Mouse (Mus musculus): Measurements from ENCODE around the gene Mrps16. TPM values are rescaled to one million over a fixed set of nuclear protein-coding genes. Genes with fewer than 3 reads are reported as not detected.

The Mrps16 gene
- total RNA-seq (2015; ENCODE audit: low replicate concordance) (9.2 and 20.2 TPM in 2 replicates), total RNA-seq (2017; ENCODE audit: low replicate concordance) (6.9 and 15.9 TPM in 2 replicates)

- peak; percentile 94 for ATAC-seq (replicated peaks; ENCODE audit: low FRiP score, poor library complexity, severe bottlenecking)
Observed at GRCm38 (mm10) chr14:20393205-20393913, at the start of gene Mrps16. Gene Mrps16, minus strand, starts transcription at chr14:20393634.

- no peak for ATAC-seq (replicated peaks; ENCODE audit: low FRiP score, poor library complexity, severe bottlenecking)
Observed at GRCm38 (mm10) chr14:20442252-20442651, 48.8 kb upstream of the Mrps16 start.

DNA sequence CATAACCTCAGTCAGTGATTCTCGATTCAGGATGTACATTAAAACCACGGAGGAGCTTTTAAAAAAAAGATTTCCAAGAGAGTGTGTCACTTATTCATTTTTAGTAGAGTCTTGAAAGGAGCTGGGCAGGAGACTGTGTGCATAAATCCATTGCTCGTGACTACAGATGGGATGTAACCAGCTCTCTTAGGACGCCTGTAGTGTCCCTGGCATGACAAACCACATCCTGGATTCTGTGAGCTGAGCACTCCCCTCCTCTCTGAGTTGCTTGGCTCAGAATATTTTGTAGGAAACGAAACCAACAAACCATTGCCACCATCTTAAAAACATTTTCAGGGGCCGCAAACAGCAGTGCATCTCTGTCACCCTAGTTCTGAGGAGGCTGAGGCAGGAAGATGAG is 43.5 kb upstream of the Mrps16 start:
- ATAC-seq (replicated peaks; ENCODE audit: low FRiP score, poor library complexity, severe bottlenecking) = no peak

GRCm38 (mm10) chr14:20432420-20432819 is 39.0 kb upstream of the Mrps16 start:
- no peak for ATAC-seq (replicated peaks; ENCODE audit: low FRiP score, poor library complexity, severe bottlenecking)

- no peak for ATAC-seq (replicated peaks; ENCODE audit: low FRiP score, poor library complexity, severe bottlenecking)
Observed at GRCm38 (mm10) chr14:20431726-20432125, 38.3 kb upstream of the Mrps16 start.

GRCm38 (mm10) chr14:20429833-20430232 is 36.4 kb upstream of the Mrps16 start:
- no peak for ATAC-seq (replicated peaks; ENCODE audit: low FRiP score, poor library complexity, severe bottlenecking)

- ATAC-seq (replicated peaks; ENCODE audit: low FRiP score, poor library complexity, severe bottlenecking) = no peak
Observed at GRCm38 (mm10) chr14:20428593-20428992, 35.2 kb upstream of the Mrps16 start.

DNA sequence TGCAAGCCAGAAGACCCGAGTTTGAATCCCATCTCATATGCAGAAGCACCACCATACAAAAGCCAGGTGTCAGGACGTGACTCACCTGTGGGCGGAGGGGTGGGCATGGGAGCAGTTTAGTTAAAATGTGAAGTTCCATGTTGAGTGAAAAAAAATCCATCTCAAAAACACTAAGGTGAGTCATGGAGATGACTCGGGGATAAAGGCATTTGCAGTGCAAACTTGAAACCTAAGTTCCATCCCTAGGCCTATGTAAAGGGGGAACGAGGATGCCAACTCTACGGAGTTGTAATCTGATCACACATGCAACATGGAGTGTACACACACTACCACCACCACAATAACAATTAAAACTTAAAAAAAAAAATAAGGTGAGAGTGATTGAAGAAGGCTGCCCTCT is 29.6 kb upstream of the Mrps16 start:
- no peak for ATAC-seq (replicated peaks; ENCODE audit: low FRiP score, poor library complexity, severe bottlenecking)

- no peak for ATAC-seq (replicated peaks; ENCODE audit: low FRiP score, poor library complexity, severe bottlenecking)
Observed at GRCm38 (mm10) chr14:20422257-20422656, 28.8 kb upstream of the Mrps16 start.

GRCm38 (mm10) chr14:20400071-20400470 is 6.6 kb upstream of the Mrps16 start:
- peak; percentile 86 for ATAC-seq (replicated peaks; ENCODE audit: low FRiP score, poor library complexity, severe bottlenecking)

- ATAC-seq (replicated peaks; ENCODE audit: low FRiP score, poor library complexity, severe bottlenecking) = no peak
Observed at GRCm38 (mm10) chr14:20398864-20399263, 5.4 kb upstream of the Mrps16 start.

DNA sequence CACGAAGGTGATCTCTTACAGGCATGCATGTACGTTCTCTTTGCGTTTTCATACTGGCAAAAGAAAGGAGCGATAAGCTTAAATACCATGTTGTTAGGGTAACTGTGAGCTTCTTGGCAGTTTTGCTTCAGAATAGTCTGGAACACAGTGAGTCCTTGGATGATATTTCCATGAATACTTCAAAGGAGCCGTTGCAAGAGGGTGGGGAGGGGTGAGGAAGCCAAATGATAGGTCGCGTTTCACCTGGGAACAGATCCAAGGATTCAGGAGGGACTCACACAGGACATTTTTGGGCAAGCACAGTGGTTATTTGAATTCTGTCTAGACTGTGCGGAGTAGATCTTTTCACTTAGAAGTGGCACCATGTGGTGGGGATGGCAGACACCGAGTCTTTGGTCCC is 3.8 kb upstream of the Mrps16 start:
- ATAC-seq (replicated peaks; ENCODE audit: low FRiP score, poor library complexity, severe bottlenecking) = no peak

DNA sequence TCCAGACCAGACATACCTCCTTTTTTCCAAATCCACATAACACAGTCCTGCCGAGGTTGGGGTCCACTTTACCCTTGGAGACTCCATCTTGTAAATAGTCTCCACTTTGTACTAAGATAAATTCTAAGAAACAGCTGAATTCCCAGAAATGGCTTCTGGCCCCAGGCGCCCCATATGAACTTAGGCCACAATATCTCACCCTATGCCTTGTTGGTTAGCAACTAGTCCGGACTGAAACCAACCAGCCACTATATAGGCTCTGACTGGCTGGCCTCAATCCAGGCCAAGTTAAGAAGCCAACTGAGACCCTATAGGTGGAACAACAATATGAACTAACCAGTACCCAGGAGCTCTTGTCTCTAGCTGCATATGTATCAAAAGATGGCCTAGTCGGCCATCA is 1.1 kb downstream of the Mrps16 start:
- ATAC-seq (replicated peaks; ENCODE audit: low FRiP score, poor library complexity, severe bottlenecking) = no peak

DNA sequence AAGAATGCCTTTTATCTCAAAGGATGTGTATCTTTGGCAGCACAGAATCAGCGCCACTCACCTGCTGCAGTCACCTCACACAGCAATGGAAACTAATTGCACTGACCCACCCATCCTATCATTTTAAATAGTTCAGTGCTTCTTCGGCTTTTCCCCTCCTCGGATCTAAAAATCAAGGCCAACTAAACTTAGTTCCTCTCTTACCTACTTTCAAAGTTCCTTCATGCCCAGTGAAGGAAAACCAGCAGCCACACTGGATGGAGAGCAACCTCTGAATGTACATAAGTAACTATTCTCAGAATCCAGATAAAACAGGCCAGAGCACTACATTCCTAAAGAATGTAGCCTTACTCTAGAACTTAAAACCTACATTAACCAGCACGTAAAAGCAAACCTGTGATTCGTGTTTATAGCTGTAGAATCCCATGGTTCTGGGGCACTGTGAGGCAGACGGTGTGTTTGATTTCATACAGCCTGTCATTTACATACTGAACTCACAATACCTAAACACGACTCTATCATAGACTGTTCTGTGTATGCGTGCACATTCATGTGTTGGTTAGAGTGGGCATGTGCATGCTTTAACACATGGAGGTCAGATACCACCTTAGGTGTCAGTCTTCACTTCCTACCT is 3.9 kb downstream of the Mrps16 start:
- no peak for ATAC-seq (replicated peaks; ENCODE audit: low FRiP score, poor library complexity, severe bottlenecking)

- peak; percentile 73 for ATAC-seq (replicated peaks; ENCODE audit: low FRiP score, poor library complexity, severe bottlenecking)
Observed at GRCm38 (mm10) chr14:20388441-20389129, 4.8 kb downstream of the Mrps16 start, which contains the start of gene Dnajc9. Gene Dnajc9, minus strand, starts transcription at chr14:20388910.

GRCm38 (mm10) chr14:20379753-20380430 is 13.5 kb downstream of the Mrps16 start:
- no peak for ATAC-seq (replicated peaks; ENCODE audit: low FRiP score, poor library complexity, severe bottlenecking)

DNA sequence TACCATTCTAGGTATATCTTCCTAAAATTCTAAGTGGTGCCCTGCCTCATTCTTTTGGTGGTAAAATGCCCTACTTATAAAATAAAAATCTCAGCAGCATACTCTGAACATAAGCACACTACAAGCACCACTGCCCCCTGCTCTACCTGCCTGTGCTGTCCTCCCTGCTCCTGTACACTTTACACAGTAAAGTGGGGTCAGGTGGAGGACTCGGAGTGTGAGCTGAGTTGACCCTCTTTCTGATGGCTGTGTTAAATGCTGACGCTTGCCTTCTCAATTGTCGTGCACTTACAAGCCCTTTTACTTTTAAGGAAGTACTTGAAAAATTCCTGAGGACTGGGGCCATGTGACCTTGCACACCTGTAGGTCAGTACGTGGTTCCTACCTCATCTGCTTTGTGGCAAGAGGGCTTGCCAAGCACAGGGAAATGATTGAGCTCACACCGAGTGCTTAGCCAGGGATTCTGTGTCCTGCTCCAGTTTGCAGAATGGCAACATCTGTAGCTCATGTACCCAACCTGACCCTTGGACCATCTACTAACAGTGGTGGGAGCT is 14.3 kb downstream of the Mrps16 start:
- no peak for ATAC-seq (replicated peaks; ENCODE audit: low FRiP score, poor library complexity, severe bottlenecking)

- peak; percentile 96 for ATAC-seq (replicated peaks; ENCODE audit: low FRiP score, poor library complexity, severe bottlenecking)
Observed at GRCm38 (mm10) chr14:20378313-20379061, 14.9 kb downstream of the Mrps16 start.

DNA sequence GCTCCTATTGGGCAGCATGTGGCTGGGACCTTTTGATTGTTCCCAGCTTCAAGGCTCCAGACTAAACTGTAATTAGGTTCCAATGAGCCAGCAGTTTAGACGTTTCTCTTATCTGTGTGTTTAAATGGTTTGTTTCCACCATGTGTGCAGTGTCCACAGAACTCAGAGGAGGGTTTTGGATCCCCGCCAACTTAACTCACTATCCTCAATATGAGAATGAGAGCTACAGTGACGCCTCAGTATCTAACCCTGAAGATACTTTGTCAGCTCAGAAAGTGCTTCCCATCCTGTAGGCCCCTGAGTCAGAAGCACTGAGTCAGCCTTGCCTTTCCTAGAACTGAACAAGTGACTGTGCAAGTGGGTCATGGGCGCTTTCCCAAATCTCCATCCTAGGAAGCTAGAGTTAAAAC is 16.3 kb downstream of the Mrps16 start:
- ATAC-seq (replicated peaks; ENCODE audit: low FRiP score, poor library complexity, severe bottlenecking) = no peak

All from erythroid progenitor cell, adult 5-6 weeks (primary cell).